Mouse (Mus musculus): ENCODE results near the gene Rnf152.

GRCm38 (mm10) chr1:105311899-105312600, 44.5 kb downstream of the Rnf152 start:
- no peak for TF ChIP-seq CTCF (conservative IDR thresholded peaks at IDR 0.05; ENCODE audit: low read length)
- no peak for TF ChIP-seq NANOG (IDR thresholded peaks at IDR 0.05; ENCODE audit: borderline replicate concordance, low read length)
